18 mouse cellular contexts compared by ENCODE assay signal in genomic region chr11:80724701-80725100, GRCm38 (mm10). TPM values are rescaled to one million over a fixed set of nuclear protein-coding genes. Genes with fewer than 3 reads are reported as not detected.
DNase-seq lines count a peak whose midpoint lies in the region; ATAC-seq and TF ChIP-seq lines count a peak whose summit lies in the region.
"Had no signal": no experiment of that assay in that cellular context is flagged by ENCODE, and none has a peak within 500 bp of the region (broad histone marks: within the 10 kb centered on the region; RNA-seq: fewer than 3 reads in every experiment).

No protein-coding gene starts in this region.

- no peak overlapping the region for H3K4me3 ChIP-seq in lung, adult 2 months (replicated peaks; ENCODE audit: extremely low read depth, low read depth, low read length)
- H3K4me3 ChIP-seq: forebrain, embryonic 15.5 days; heart, embryonic 12.5 days; limb, embryonic 10.5 days; liver, embryonic 12.5 days had no signal

- peaks cover 8% of the 10 kb centered on the region for H3K4me1 ChIP-seq in lung, adult 2 months (ENCODE audit: control insufficient read depth, insufficient read depth, low read length)
- H3K4me1 ChIP-seq: forebrain, embryonic 15.5 days; heart, embryonic 12.5 days; limb, embryonic 10.5 days; liver, embryonic 12.5 days had no signal

- no peak for TF ChIP-seq POLR2A in lung, adult 2 months (IDR thresholded peaks at IDR 0.05; ENCODE audit: borderline replicate concordance, extremely low read depth, low read depth, low read length)

- no peak for TF ChIP-seq CTCF in lung, adult 2 months (IDR thresholded peaks at IDR 0.05; ENCODE audit: insufficient read depth, low read length)

- 67% methylated on average over 12 of the region's 12 CpGs for WGBS in lung, adult 2 months

- DNase-seq in frontal cortex, postnatal 10 days (ENCODE audit: low spot score in 2 of 2) = no peak
- peak; percentile 13 for DNase-seq in layer of hippocampus, adult 11-12 months (ENCODE audit: low spot score)
- DNase-seq in layer of hippocampus, postnatal 36 days = no peak
- DNase-seq in lung, postnatal 10 days = peak; percentile 26
- DNase-seq in lung, adult 2 months = no peak
- DNase-seq in right cerebral cortex, postnatal 10 days (ENCODE audit: low spot score in 2 of 2) = peak; percentile 42 to 58
- DNase-seq in c-Kit-positive CD71-positive TER-119-positive erythroid progenitor cells, embryonic 14.5 days (ENCODE audit: low spot score) = no peak
- DNase-seq: B cell, adult 2 months; cerebellum, adult 2 months; gastrocnemius, postnatal 10 days; heart, postnatal 36 days; lung, postnatal 14 days had no signal

- peak; percentile 41; the same call in 1 of the 2 replicates for ATAC-seq in frontal cortex, adult (ENCODE audit: low TSS enrichment)
- ATAC-seq: forebrain, embryonic 15.5 days; liver, embryonic 12.5 days; Patski had no signal

RNA-seq across cellular contexts. Expression of gene Myo1d, which starts 55.1 kb away (rescaled TPM):
- 1 to 10 TPM; 7.0 to 7.8 TPM for total RNA-seq in layer of hippocampus, postnatal 36 days (2021)
- 69.4 and 80.4 TPM in 2 replicates for polyA plus RNA-seq in lung, adult 2 months (2012; rRNA removed)

Comparison
In these comparisons a context has a peak if more than half of its experiments do, and no peak if none do; other contexts are left out.
1. DNase-seq: peak in layer of hippocampus, adult 11-12 months (single experiment), lung, postnatal 10 days (single experiment) and right cerebral cortex, postnatal 10 days (2 of 2); none in frontal cortex, postnatal 10 days (0 of 2), layer of hippocampus, postnatal 36 days (0 of 2), lung, adult 2 months (single experiment) and c-Kit-positive CD71-positive TER-119-positive erythroid progenitor cells, embryonic 14.5 days (single experiment).